Mouse (Mus musculus): ENCODE measurements at regions not wholly inside any gene's neighbourhood (a gene's known extent, or its start where the extent isn't known, plus 50 kb on each side); places are given as distances from the start of the nearest gene placed in this dataset.
"Not testable (repeated sequence)": the region's sequence is repeated elsewhere in the genome, so short reads cannot be mapped to it uniquely, and the experiment has no call there.

DNA sequence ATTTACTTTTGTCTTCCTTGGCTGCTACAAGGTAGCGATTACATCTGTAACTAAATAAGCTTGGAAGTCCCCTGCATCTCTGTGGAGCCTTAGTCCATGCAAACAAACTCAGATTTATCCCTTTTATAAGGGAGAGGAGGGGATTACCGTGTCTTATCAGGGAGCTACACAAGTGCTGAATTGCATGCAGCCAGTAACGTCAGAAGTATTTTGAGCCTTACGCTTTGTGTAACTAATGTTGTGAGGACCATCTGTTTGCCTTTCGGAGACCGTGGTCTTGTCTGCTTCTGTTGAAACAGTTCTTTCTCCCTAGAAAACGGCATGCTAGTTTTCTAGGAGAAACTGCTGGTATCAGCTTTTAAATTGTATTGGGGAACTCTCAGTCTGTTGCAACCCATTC is 58.0 kb upstream of the Dmrta1 start:
- DNase-seq (ENCODE audit: low read depth in 2 of 2, low spot score in 2 of 2) = no peak

DNA sequence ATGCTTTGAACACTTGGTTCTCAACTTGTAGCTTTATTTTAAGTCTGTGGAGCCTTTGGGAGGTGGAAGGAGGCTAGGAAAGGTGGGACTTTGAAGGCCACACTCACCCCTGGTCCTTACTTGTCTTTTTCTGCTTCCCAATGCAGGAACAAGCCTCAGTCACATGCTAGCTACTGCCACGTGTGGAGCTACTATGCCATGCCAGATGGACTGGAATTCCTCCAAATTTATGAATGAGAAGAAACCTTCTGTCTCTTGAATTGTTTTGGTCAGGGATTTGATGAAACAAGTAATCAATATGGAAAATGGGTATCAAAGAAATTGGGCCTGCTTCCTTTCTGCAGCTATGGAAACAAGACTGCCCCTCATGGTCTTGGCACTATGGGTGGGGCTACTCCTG is 74.5 kb upstream of the Dmrta1 start:
- no peak for DNase-seq (ENCODE audit: low read depth in 2 of 2, low spot score in 2 of 2)

DNA sequence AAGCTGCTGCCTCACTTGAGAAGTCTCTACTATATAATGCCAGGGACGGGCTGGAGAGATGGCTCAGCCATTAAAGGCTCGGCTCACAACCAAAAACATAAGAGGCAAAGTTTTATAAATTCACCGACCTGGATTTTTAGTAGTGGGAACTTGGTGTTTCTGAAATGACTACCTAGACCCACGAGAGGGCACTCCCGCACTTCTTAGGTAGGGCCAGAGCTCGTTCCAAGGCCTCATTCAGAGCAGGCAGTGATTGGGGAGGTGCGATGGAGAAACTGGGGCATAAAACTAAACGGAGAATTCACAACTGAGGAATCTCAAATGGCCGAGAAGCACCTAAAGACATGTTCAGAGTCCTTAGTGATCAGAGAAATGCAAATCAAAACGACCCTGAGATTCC is 103.7 kb upstream of the Dmrta1 start:
- no peak for DNase-seq (ENCODE audit: low read depth in 2 of 2, low spot score in 2 of 2)

DNA sequence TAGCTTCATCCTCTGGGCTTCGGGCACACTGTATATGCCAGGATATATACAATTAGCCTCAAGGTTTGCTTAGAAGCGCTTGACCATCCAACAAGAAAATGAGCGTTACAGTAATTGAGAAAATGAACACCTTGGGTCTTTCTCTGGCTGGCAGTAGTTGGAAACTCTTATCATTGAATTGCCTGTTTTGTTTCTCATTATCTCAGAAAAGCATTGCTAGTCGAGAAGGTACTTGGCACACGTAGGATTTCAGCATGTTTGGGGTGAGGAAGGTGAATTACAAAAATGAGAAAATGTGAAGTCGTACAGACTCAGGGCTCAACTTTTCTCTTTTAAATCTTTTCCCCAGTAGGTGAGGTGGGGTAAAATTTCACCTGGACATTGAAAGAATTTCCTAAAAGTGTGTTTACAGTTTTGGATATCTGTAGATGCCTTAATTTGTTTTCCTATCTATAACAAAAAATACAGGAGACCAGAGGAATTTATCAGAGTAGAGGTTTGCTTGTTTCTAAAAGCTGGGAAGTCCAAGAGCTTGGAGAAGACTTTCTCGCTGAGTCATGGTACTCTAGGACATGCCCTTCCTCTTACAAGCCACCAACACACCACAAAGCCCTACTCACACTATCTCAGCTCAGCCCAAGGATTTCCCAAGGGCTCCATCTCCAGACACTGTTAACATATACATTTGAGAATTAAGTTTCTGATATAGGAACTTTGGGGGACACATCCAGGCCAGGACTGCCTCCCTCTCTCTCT is 124.3 kb upstream of the Dmrta1 start:
- DNase-seq (ENCODE audit: low read depth in 2 of 2, low spot score in 2 of 2) = no peak

DNA sequence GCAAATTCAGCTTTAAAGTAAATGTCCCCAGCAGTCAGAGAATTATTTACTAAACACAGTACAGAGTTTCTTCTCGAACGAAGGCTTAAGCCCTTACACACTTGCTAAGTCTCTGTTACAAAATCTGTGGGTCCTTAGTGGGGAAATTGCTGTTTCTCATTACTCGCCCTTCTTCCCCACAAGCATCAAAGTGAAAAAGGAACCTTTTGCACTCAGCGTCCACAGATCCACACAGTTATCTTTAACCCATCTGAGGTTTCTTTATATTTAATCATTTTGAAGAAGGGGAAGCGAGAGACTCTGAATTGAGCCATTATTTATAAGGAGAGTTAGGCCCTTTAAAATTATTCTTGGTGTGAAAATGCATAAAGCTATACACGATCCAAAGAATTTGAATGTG is 126.7 kb upstream of the Dmrta1 start:
- no peak for DNase-seq (ENCODE audit: low read depth in 2 of 2, low spot score in 2 of 2)

DNA sequence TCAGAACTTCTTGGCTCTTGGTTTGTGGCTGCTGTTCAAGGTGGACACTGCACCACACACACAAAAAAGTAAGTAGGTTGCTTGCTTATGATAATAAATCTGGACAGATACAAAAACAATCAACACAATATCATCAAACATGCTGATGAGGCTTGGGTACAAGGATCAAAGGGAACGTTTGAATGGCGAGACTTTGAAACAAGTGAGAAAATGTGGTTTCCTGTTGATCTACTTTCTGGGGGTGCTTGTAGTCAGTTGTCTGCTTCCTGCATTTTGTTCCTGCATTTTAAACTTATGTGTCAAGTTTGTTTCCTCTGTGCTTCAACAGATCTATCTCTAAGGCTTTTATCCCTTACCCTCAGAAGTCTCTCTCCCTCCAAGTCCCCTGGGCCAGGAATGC is 128.7 kb upstream of the Dmrta1 start:
- peak in 1 of 2 experiments; percentile 4 for DNase-seq (ENCODE audit: low read depth in 2 of 2, low spot score in 2 of 2)

DNA sequence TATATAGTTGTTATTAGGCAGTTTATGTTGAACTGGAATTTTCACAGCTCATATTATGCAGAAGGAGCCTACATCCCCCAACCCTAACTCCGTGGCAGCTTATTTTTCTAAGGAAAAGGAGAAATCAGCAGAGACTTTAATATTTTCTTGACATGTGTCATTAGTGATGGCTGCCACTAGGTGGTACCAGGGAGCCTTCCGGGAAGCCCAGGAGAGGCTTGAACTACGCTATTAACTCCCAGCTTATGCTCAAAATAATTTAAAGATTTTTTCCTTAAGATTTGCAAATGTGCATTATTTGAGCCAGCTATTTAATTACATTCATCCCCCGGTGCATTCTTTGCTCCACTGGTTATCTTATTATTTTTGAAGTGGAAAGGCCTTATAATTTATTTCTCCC is 146.8 kb upstream of the Dmrta1 start:
- peak in 1 of 2 experiments; percentile 19 for DNase-seq (ENCODE audit: low read depth in 2 of 2, low spot score in 2 of 2)

DNA sequence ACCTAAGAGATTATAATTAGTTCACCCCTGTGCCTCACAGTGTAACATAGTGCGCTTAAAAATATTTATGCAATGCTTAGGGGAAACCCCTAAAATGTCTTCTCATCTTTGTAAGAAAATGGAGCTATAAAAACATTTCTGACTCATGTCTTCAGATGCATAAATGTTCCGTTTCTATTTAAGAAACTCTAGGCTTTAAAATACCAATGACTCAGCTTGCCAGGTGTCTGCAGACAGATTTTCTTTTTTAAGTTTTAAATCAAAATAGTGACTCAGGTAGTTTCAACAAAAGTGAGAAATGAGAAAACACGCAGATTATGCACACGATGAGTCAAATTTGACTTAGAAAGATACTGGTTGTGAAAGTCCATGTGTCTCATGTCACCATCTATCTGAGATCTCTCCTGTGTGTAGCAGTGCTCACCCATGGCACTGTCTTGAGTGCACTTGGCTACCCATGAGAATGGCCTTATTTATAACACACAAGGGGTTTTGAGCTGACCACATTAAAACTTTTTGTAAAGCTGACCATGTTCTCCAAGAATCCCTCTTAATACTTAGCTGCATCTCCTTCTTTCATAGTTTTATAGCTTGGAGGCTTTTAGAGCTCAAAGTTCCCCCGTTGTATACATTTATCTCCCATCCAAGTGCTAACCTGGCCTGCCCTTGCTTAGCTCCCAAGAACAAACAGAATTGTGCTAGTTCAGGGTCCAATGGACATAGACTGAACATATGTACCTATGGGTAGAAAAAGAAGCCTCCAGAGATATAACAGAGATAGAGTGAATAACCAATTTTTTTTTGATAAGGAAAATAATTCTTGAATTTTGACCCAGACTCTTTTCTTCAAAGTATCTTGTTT is 149.0 kb upstream of the Dmrta1 start:
- no peak for DNase-seq (ENCODE audit: low read depth in 2 of 2, low spot score in 2 of 2)

DNA sequence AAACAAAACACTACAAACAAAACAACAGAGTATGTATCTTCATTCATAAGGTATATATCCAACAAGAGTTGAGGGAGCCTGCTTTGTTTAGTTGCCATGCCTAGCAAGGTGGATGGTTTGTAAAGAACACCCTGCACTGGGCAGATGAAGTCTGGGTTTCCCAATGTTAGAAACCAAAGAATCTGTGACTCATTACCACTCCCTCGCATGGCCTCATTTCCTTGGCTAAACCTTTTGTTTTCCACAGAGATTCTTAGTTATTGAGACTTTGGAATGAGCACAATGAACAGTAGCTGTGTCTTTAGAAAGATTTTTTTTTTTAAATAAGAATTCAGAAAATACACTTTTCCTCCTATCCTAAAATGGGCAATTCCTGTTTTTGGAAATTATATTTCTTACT is 151.3 kb upstream of the Dmrta1 start:
- no peak for DNase-seq (ENCODE audit: low read depth in 2 of 2, low spot score in 2 of 2)

DNA sequence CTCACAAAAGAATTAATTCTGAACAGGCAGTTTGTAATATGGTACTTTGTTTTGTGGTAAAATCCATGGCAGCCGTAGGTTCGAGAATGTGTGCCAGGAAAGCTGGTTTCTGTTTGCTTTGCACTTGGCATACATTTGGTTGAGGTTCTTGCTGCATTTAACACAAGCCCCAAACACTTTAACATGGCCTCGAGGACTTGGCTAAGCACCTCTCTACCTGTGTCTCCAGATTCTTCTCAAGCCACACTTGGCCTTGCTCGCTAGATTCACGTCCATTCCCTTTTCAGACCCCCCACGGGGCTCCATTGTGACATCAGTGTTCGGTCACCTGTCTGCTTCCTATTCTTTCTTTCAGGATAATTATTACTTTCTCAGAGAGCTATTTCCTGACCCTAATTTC is 151.9 kb upstream of the Dmrta1 start:
- DNase-seq (ENCODE audit: low read depth in 2 of 2, low spot score in 2 of 2) = no peak

DNA sequence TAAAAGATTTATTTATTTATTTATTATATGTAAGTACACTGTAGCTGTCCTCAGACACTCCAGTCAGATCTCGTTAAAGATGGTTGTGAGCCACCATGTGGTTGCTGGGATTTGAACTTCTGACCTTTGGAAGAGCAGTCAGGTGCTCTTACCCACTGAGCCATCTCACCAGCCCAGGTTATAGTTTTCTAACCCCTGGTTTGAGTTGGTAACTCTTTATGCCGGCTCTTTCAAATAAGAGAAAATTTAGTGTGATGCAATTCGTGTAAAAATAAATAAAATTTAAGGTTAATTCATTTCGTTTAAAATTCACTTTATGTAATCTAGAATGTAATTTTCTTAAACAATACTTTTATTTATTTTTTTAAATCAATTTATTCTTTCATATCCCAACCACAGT is 153.7 kb upstream of the Dmrta1 start:
- not testable (repeated sequence) for DNase-seq (ENCODE audit: low read depth in 2 of 2, low spot score in 2 of 2)

DNA sequence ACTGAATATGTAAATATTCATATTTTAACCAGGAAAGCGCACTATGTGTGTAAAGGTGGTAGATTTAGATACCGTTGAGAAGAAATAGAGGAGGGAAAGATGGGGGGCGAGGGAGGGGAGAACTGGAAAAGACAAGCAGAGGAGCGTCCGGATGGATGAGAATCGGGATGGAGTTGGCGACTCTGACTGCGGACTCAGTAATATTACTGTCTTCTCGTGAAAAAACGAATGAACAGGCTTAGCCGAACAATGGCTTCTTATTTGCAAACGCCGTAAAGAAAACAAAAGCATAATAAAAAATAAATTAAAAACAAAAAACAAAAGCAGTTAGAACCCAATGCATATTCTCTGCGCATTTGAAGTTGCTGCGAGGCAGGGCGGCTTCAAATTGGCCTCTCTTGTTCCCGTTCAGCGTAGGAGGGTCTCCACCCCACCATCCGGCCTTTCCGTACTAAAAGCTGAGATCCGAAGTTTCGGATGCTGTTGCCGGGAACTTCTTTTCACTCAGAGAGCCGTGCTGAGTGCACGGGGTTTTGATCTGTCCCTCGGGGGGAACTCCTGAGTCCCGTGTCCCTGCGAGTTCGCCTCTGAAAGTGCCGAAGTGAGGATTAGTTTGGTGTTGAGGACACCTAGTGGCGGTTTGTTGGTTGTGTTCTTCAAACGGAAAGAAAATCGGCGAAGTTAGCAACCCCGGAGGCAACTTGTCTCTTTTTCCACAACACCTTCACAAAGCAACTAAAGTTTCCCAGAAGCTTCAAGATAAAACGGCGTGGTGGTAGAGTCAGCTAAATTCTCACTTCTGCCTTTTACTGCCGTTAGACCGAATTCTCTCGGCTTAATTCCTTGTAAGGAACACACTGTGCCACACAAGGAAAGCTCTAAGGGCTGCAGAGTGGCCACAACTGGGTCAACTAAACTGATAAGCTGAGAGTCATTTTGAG is 154.7 kb upstream of the Dmrta1 start:
- DNase-seq (ENCODE audit: low read depth in 2 of 2, low spot score in 2 of 2) = peak; percentile 18 to 52

DNA sequence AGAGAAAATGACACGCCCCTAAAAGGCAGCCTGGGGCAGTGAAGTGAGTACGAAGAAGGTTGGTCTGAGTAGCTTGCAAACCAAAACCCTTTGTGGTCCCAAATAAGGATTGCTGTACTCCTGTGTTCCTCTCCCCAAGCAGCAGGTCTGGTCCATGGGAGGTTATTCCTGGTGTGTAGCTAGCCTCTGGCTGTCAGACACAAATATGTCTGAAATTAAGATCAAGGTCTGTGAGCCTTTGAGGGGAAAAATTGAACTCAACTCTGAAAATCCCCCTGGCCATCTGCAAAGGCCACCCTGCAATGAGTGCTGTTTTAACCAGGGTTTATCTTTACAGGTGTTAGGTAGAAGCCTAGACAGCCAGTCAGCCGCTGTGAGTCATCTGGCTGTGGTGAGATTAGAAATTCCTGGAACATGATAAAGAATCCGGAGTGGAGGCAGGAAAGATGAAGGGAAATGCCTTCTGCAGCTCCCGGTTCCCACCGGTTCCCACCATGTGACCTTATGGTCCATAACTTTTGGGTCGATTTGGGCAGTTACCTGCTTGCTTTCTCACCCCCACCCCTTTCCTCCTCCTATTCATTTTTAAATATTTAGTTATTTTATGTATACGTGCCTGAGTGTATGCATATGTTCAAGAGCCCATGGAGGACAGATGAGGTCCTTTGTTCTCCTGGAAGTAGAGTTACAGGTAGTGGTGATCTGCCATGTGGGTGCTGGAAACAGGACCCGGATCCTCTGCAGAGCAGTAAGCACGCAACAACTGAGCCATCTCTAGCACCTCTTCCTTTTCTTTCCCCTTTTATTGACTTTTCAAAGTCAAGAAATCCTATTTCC is 155.6 kb upstream of the Dmrta1 start:
- DNase-seq (ENCODE audit: low read depth in 2 of 2, low spot score in 2 of 2) = no peak

DNA sequence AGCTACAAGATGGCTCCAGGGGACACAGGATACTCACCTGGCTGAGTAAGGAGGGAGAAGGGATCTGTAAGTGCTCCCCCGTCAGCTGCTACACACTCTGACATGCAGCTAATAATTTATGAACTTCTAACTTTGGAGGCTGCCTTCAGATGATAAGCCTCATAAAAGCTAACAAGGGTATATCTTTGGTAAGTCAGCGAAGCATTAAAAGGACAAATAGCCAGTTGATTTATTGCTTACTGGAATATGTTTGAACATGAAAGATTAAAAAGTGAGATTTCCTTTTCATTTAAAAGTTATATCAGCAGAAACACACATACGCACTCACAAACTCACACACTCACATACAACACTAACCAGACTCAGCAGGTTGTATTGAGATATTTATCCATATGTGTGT is 161.2 kb upstream of the Dmrta1 start:
- no peak for DNase-seq (ENCODE audit: low read depth in 2 of 2, low spot score in 2 of 2)

DNA sequence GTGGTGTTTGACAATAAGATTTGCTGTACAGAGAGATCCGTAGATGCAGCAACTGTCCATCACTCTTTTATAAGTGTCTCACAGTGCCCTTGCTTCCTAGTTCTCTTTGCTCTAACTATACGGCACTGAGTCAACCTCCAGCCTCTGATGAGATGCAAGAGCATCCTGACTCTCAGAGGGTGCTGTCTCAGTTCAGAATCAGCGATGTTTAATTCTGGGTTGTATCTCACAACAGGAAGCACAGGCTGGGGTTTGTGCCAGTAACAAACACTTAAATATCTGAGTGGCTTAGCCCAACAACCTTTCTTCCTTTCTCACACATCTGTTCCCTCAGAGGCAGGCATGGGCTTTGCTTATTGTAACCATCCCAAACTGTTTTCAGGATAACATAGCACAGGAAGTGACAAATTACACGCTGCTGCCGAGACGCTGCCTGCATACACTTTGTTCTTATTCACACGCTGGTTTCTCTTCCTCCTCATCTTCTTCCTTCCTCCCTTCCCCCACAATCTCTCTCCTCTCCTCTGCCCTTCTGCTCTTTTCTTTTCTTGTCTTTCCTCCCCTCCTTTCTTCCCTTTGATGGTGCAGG is 163.3 kb upstream of the Dmrta1 start:
- DNase-seq (ENCODE audit: low read depth in 2 of 2, low spot score in 2 of 2) = no peak

DNA sequence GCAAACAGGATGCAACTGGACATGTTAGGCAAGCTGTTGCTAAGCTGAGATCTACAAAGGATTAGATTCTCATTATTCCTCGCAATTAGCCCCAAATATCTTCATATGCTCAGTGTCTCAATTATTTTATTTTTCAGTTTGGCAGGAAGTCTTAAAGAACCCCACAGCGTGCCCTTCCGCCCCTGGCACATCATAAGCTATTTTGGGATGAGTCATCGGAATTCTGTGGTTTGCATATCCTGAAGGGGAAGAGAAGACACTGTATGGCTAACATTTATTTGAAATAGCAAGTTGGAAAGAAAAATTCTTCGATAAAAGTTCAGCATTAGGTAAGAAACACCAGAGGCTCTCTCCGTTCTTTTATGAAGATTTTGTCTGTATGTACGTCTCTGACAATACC is 164.3 kb upstream of the Dmrta1 start:
- DNase-seq (ENCODE audit: low read depth in 2 of 2, low spot score in 2 of 2) = no peak

DNA sequence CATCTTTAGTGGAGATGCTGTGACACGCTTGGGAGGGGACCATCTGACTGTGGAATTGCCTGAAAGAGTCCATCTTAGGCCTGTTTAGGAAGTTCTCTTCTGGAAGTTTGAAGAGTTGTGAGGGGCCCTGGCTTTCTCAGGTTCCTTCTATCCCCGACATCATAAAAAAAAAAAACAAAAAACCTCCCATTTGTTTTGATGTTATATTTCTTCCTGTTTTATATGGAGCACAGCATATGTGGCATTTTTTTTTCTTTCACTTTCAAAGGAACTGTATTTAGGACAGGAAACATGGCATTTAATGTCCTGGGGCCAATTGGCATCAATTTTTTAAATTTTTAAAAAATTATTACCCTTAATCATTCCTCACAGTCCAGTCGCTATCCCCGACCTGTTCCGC is 168.6 kb upstream of the Dmrta1 start:
- DNase-seq (ENCODE audit: low read depth in 2 of 2, low spot score in 2 of 2) = no peak

DNA sequence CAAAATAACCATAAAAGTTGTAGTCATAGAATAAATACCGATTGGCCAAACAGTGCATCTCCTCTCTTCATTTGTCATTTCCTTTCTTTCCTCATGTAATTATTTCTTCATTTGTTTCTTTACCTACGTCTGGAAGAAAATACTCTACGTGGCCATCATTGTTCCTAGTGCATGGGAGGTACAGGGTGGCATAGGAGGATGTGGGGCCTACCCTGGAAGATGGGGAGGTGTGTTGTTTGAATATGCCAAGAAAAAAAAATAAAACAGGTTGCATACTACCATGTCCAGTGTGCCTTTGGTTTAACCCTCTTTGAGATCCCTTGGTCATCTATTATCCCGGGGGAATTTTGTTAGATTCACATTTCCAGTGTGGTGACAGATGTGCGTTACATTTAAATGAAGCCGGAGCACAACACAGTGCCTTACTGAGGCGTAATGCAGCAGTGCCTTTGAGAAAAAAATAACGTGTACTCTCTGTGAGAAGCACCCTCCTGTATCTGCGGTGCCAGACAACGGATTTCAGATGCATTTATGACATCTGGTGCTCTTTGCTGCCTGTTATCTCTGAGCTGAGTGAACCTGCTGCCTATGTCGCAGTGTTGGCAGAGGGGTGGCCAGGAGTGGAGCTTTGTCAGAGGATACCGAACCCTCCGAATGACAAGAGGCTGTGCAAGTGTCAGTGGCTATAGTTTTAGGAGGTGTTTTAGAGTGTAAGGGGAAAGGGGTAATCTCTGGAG is 169.4 kb upstream of the Dmrta1 start:
- DNase-seq (ENCODE audit: low read depth in 2 of 2, low spot score in 2 of 2) = no peak

DNA sequence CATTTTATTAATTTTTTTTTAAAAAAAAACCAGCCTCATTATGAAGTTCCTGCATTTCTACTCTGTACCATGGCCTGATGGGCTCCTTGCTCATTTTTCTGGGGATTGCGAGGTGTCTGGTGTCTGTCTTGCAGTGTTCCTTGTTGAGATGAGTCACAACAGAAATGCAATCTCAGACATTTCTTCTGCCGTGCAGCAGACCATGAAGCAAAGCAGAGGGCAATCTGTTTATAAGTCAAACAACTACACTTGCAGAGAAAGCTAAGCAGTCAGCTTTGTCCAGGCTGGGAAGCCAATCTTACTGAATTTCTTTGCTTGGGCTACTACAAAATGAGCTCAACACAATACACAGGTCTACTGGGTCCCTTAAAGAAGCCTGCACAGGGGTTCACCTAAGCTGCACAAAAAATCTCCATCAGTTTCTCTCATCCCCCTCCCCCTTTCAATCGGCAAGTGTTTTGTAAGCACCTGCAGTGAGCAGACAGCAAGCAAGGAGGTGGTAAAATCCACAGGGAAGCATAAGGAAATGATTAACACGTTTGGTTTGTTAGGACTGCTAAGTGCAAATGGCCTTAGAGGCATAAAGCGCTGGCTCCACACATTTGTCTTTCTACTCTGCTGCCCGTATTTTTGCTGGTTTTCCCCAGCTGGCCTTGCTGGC is 171.0 kb upstream of the Dmrta1 start:
- no peak for DNase-seq (ENCODE audit: low read depth in 2 of 2, low spot score in 2 of 2)
